Mouse (Mus musculus) CD4-positive, CD25-positive, alpha-beta regulatory T cell, adult 4 months (primary cell): ENCODE measurements around the gene Mettl18. TPM values are rescaled to one million over a fixed set of nuclear protein-coding genes. Genes with fewer than 3 reads are reported as not detected.

Experiments
- polyA plus RNA-seq, 2 experiments: library from polyadenylated mRNA; unstranded; fragments of 100-300 nt; shearing (Covaris generic); gene quantifications; one replicate each; pipeline ENCODE4 v1.2.1; 2017

The Mettl18 gene
- polyA plus RNA-seq, 2 experiments from 2014 or later: 22.9 to 25.2 TPM

Other genes starting within 250 kb of the Mettl18 start
- 1 to 10 TPM; 3.3 to 4.2 TPM for gene Kifap3, start 215.3 kb upstream of the Mettl18 start, polyA plus RNA-seq
- 10 to 100 TPM; 22.1 to 22.4 TPM for gene Scyl3, start 65.8 kb upstream of the Mettl18 start, polyA plus RNA-seq
- 1 to 10 TPM; 3.8 to 5.9 TPM for gene BC055324, start 93 bp upstream of the Mettl18 start, polyA plus RNA-seq
- gene Sele, start 53.3 kb downstream of the Mettl18 start, polyA plus RNA-seq: under 1 TPM in 1 of 2 experiments, not detected in 1; 0.22 TPM
- gene Sell, start 67.1 kb downstream of the Mettl18 start, polyA plus RNA-seq: 100 to 1,000 TPM; 554 to 560 TPM
- gene Selp, start 120.4 kb downstream of the Mettl18 start, polyA plus RNA-seq: 1 to 10 TPM; 3.8 to 4.1 TPM
- gene F5, start 156.9 kb downstream of the Mettl18 start, polyA plus RNA-seq: under 1 TPM in 1 of 2 experiments, not detected in 1; 0.04 TPM